Mouse (Mus musculus): ENCODE data around the gene Ear6. TPM values are rescaled to one million over a fixed set of nuclear protein-coding genes. Genes with fewer than 3 reads are reported as not detected.

Ear6 gene
- polyA plus RNA-seq, 1 experiment from 2014 or later: not detected

- no peaks in the 10 kb centered on the region for H3K4me1 ChIP-seq
- H3K4me3 ChIP-seq: no peak overlapping the region
- no peak for ATAC-seq (ENCODE audit: borderline replicate concordance, extremely low read depth, low FRiP score, low TSS enrichment)
- H3K36me3 ChIP-seq: no peaks in the 10 kb centered on the region
- no peaks in the 10 kb centered on the region for H3K27me3 ChIP-seq
- no peaks in the 10 kb centered on the region for H3K9me3 ChIP-seq
- H3K9ac ChIP-seq: no peak overlapping the region
- H3K27ac ChIP-seq: no peak overlapping the region
- WGBS: 64% methylated on average over 9 of the region's 9 CpGs
- no peak overlapping the region for H3K4me2 ChIP-seq
Measured at GRCm38 (mm10) chr14:51871741-51872140, 18.2 kb downstream of the Ear6 start.

- no peaks in the 10 kb centered on the region for H3K9me3 ChIP-seq
- no peaks in the 10 kb centered on the region for H3K36me3 ChIP-seq
- no peak overlapping the region for H3K9ac ChIP-seq
- no peaks in the 10 kb centered on the region for H3K4me1 ChIP-seq
- no peak overlapping the region for H3K4me3 ChIP-seq
- H3K4me2 ChIP-seq: no peak overlapping the region
- no peak for ATAC-seq (ENCODE audit: borderline replicate concordance, extremely low read depth, low FRiP score, low TSS enrichment)
- H3K27ac ChIP-seq: no peak overlapping the region
- WGBS: 68% methylated on average over 3 of the region's 3 CpGs
- H3K27me3 ChIP-seq: no peaks in the 10 kb centered on the region
Measured at GRCm38 (mm10) chr14:51877517-51877916, 24.0 kb downstream of the Ear6 start.

GRCm38 (mm10) chr14:51883527-51884030, 30.1 kb downstream of the Ear6 start:
- Histone ChIP-seq H3K4me3 (peak overlapping the region; percentile 55), H3K27me3 (no peaks in the 10 kb centered on the region), H3K9me3 (no peaks in the 10 kb centered on the region), H3K4me1 (peaks cover 14% of the 10 kb centered on the region), H3K4me2 (peak overlapping the region; percentile 74), H3K9ac (peak overlapping the region; percentile 54), H3K27ac (peak overlapping the region; percentile 73), H3K36me3 (peaks cover 19% of the 10 kb centered on the region)
- peak; percentile 46; the same call in 1 of the 2 replicates for ATAC-seq (ENCODE audit: borderline replicate concordance, extremely low read depth, low FRiP score, low TSS enrichment)
- WGBS: under 1% methylated on average over 4 of the region's 4 CpGs

DNA sequence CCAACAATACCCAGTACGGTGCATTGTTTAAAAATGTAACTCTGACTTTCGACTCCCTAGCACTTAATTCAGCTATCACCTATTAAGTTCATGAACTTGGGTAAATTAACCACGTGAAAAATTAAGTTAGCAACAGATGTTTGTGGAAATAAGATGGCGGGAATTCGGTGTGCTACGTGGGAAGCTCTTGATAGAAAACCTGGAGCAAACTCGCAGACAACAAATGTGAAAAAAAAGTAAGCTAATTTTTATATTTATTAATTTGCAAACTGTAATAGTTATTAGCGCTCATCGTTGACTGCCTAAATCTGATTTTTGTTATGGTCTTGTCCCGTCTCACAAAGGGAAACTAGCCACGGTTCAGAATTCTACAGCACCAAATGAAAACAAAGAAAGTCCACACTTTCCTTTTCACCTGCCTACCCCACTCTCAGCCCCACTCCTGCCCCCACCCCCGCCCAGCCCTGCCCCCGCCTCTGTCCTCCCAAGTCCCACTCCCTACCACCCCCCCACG, 30.6 kb downstream of the Ear6 start:
- Histone ChIP-seq H3K9ac (peak overlapping the region; percentile 54), H3K4me2 (peak overlapping the region; percentile 74), H3K36me3 (peaks cover 24% of the 10 kb centered on the region), H3K4me3 (peak overlapping the region; percentile 55), H3K9me3 (no peaks in the 10 kb centered on the region), H3K4me1 (peaks cover 14% of the 10 kb centered on the region), H3K27me3 (no peaks in the 10 kb centered on the region), H3K27ac (peak overlapping the region; percentile 73)
- 1% methylated on average over 14 of the region's 14 CpGs for WGBS
- ATAC-seq (ENCODE audit: borderline replicate concordance, extremely low read depth, low FRiP score, low TSS enrichment): peak; percentile 50

GRCm38 (mm10) chr14:51884598-51885331, 31.3 kb downstream of the Ear6 start, which contains the start of gene Mettl17:
TSS of gene Mettl17 (plus strand) at chr14:51884842.
- ATAC-seq (ENCODE audit: borderline replicate concordance, extremely low read depth, low FRiP score, low TSS enrichment): peak; percentile 91
- WGBS: under 1% methylated on average over 43 of the region's 43 CpGs
- Histone ChIP-seq H3K9me3 (no peaks in the 10 kb centered on the region), H3K9ac (peak within 1 kb of the TSS; percentile 54), H3K27ac (peak within 1 kb of the TSS; percentile 73), H3K4me1 (peaks cover 14% of the 10 kb centered on the region), H3K27me3 (no peaks in the 10 kb centered on the region), H3K4me3 (peak within 1 kb of the TSS; percentile 55), H3K36me3 (peaks cover 31% of the 10 kb centered on the region), H3K4me2 (peak within 1 kb of the TSS; percentile 74)

DNA sequence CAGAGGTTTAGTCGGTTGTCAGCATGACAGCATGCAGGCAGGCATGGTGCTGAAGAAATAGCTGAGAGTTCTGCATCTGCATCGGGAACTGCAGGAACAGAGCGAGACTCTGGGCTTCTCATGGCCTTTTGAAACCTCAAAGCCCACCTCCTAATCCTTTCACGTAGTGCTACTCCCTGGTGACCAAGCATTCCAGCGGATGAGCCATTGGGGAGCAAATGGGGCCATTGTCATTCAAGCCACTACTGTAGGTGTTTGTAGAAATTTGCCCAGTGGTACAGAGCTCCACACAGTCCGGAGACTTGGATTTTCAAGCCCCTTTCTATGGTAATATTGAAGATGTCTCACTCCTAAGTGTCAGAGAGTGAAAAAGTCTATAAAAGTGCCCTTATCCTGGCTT, 32.6 kb downstream of the Ear6 start:
- WGBS: 67% methylated on average over 6 of the region's 6 CpGs
- Histone ChIP-seq H3K27ac (no peak overlapping the region), H3K9me3 (no peaks in the 10 kb centered on the region), H3K4me2 (peak overlapping the region; percentile 74; the same call in 1 of the 2 replicates), H3K36me3 (peaks cover 40% of the 10 kb centered on the region), H3K4me1 (peaks cover 14% of the 10 kb centered on the region), H3K9ac (no peak overlapping the region), H3K27me3 (no peaks in the 10 kb centered on the region), H3K4me3 (peak overlapping the region; percentile 55; the same call in 1 of the 2 replicates)
- ATAC-seq (ENCODE audit: borderline replicate concordance, extremely low read depth, low FRiP score, low TSS enrichment): no peak

DNA sequence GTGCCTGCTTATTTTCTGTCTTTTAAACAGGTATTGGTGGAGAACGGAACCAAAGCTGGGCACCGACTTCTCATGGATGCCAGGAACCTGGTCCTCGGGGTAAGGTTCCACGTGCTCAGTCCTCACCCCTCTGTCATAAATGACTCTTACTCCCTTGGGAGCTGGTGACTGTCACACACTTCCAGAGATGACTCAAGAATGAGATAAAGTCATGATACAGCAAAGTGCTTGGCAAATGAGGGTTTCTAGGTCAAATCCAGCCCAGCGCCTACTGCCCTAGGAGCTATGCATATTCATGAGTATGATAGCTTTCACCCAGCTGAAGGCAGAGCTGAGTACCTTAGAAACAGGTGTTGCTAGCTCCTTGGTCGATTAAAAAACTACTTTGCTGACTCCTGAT, 36.3 kb downstream of the Ear6 start:
- ATAC-seq (ENCODE audit: borderline replicate concordance, extremely low read depth, low FRiP score, low TSS enrichment): no peak
- Histone ChIP-seq H3K4me2 (no peak overlapping the region), H3K27me3 (no peaks in the 10 kb centered on the region), H3K27ac (no peak overlapping the region), H3K9me3 (no peaks in the 10 kb centered on the region), H3K9ac (no peak overlapping the region), H3K4me1 (peaks cover 17% of the 10 kb centered on the region), H3K4me3 (no peak overlapping the region), H3K36me3 (peaks cover 51% of the 10 kb centered on the region)
- WGBS: 85% methylated on average over 6 of the region's 6 CpGs

GRCm38 (mm10) chr14:51892191-51892939, 38.9 kb downstream of the Ear6 start, which contains the start of gene Slc39a2:
TSS of gene Slc39a2 (plus strand) at chr14:51892889.
- H3K4me3 ChIP-seq: no peak within 1 kb of the TSS
- no peak within 1 kb of the TSS for H3K4me2 ChIP-seq
- peak within 1 kb of the TSS; percentile 36; the same call in 1 of the 2 replicates for H3K27ac ChIP-seq
- H3K9ac ChIP-seq: no peak within 1 kb of the TSS
- ATAC-seq (ENCODE audit: borderline replicate concordance, extremely low read depth, low FRiP score, low TSS enrichment): no peak
- 0 out of 2 replicates have a peak, but pooled peaks cover 3% of the 10 kb centered on the region for H3K4me1 ChIP-seq
- no peaks in the 10 kb centered on the region for H3K27me3 ChIP-seq
- H3K36me3 ChIP-seq: peaks cover 43% of the 10 kb centered on the region
- H3K9me3 ChIP-seq: no peaks in the 10 kb centered on the region
- 86% methylated on average over 9 of the region's 9 CpGs for WGBS

DNA sequence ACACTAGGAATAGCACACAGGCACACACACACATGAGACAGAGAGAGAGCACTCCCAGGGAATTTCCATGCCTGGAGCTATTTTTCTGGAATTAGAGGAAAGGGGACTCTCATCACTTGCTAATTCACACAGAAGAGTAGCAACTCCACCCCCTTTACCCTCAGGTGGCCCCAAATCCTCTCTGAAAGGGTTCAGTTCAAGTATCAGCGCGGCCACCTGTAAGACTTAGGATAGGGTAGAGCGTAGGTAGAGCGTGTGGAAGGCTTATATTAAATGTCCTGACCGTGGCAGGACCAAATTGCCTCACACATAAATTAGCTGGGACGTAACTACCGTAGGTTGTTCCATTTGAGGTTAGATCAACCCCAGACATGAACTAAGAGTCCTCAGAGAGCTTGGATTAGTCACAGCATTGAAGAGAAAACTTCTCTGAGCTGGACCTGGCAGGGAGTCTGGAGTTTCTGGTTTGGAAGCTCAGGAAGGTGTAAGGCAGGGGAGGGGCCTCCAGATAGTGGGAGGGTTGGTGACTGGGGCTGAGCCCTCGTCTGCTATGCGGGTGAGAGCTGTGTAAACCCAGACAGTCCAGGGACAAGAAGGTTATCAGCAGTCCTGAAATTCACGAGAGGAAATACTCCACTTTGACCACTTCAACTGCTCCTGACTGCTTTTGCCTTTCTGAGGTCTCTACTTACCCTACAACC, 39.7 kb downstream of the Ear6 start:
- Histone ChIP-seq H3K4me2 (no peak overlapping the region), H3K9me3 (no peaks in the 10 kb centered on the region), H3K9ac (no peak overlapping the region), H3K27me3 (no peaks in the 10 kb centered on the region), H3K36me3 (peaks cover 34% of the 10 kb centered on the region), H3K4me1 (0 out of 2 replicates have a peak, but pooled peaks cover 3% of the 10 kb centered on the region), H3K27ac (peak overlapping the region; percentile 36; the same call in 1 of the 2 replicates), H3K4me3 (no peak overlapping the region)
- 23% methylated on average over 10 of the region's 10 CpGs for WGBS
- ATAC-seq (ENCODE audit: borderline replicate concordance, extremely low read depth, low FRiP score, low TSS enrichment): peak; percentile 84

DNA sequence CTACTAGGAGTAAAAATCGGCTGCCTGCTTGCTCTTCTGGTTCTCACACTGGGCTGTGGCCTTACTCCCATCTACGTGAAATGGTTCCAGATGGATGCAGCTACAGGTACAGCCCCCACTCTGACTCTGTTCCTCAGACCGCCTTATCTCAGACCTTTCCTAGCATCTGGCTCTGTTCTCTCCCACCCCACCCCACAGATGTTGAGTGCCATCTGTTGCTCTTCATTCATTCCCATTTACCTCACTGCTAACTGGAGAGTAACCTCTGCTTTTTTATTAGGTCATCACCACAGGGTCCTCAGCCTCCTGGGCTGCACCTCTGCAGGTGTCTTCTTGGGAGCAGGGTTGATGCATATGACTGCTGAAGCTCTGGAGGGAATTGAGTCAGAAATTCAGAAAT, 40.3 kb downstream of the Ear6 start:
- Histone ChIP-seq H3K4me3 (no peak overlapping the region), H3K36me3 (peaks cover 30% of the 10 kb centered on the region), H3K4me1 (0 out of 2 replicates have a peak, but pooled peaks cover 3% of the 10 kb centered on the region), H3K9me3 (no peaks in the 10 kb centered on the region), H3K4me2 (no peak overlapping the region), H3K27ac (0 out of 2 replicates have a peak overlapping the region, but pooled peaks have one; percentile 36), H3K27me3 (no peaks in the 10 kb centered on the region), H3K9ac (no peak overlapping the region)
- ATAC-seq (ENCODE audit: borderline replicate concordance, extremely low read depth, low FRiP score, low TSS enrichment): peak; percentile 16; the same call in 1 of the 2 replicates
- 45% methylated on average over 3 of the region's 3 CpGs for WGBS

GRCm38 (mm10) chr14:51895071-51895470, 41.6 kb downstream of the Ear6 start:
- Histone ChIP-seq H3K4me3 (no peak overlapping the region), H3K4me1 (0 out of 2 replicates have a peak, but pooled peaks cover 3% of the 10 kb centered on the region), H3K36me3 (peaks cover 18% of the 10 kb centered on the region; the same call in 1 of the 2 replicates), H3K27me3 (no peaks in the 10 kb centered on the region), H3K4me2 (no peak overlapping the region), H3K27ac (no peak overlapping the region), H3K9me3 (no peaks in the 10 kb centered on the region), H3K9ac (no peak overlapping the region)
- ATAC-seq (ENCODE audit: borderline replicate concordance, extremely low read depth, low FRiP score, low TSS enrichment): no peak
- WGBS: 77% methylated on average over 14 of the region's 14 CpGs

All from lung, embryonic 15.5 days (tissue).